Mouse (Mus musculus) T-cell, adult 2 months (primary cell): Measurements from ENCODE around the gene Vopp1.
"Not testable (repeated sequence)": the region's sequence is repeated elsewhere in the genome, so short reads cannot be mapped to it uniquely, and the experiment has no call there.

Experiments used
- DNase-seq: peaks from one replicate; pipeline ENCODE4 v3.0.0; 2022; ENCODE audit warnings: low spot score

Vopp1 gene

DNA sequence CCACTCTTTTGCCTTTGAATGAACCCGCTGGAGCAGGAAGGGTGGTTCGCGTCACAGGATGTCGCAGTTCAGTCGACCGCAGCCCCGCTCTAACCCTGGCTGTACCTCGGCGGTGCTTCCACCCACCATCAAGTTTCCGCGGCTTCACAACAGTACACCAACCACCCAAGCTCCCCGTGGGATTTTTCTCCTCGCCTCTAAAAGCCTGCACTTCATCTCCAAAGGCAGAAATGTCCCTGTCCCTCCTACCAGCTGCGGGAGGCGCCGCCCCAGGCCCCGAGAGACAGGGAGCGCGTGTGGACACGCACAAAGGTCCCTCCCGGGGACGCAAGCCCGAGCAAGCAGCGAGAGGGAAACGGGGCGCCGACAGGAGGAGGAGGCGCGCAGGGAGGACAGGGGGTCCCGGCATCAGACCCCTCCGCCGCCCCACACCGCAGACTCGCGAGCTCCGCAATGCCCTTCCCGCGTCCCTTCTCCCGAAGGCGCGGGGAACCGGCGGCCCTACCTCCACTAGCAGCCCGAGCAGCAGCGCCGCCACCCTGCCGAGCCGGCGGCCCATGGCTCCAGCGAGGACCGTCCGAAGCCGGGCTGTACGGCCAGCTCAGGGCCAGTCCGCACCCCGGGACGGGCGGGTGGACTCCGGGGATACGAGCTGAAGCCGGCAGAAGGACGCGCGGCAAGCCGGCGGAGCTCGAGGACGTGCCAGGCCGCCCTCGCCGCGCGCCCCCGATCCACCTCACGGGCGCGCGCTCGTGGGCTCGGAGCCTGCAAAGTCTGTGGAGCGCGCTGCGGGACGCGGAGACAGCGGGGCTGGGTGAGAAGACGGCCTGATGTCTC, at the start of gene Vopp1:
Vopp1 (minus strand) TSS at position 738 of the 837 bp plus-strand sequence.
- peak; percentile 92 for DNase-seq

DNA sequence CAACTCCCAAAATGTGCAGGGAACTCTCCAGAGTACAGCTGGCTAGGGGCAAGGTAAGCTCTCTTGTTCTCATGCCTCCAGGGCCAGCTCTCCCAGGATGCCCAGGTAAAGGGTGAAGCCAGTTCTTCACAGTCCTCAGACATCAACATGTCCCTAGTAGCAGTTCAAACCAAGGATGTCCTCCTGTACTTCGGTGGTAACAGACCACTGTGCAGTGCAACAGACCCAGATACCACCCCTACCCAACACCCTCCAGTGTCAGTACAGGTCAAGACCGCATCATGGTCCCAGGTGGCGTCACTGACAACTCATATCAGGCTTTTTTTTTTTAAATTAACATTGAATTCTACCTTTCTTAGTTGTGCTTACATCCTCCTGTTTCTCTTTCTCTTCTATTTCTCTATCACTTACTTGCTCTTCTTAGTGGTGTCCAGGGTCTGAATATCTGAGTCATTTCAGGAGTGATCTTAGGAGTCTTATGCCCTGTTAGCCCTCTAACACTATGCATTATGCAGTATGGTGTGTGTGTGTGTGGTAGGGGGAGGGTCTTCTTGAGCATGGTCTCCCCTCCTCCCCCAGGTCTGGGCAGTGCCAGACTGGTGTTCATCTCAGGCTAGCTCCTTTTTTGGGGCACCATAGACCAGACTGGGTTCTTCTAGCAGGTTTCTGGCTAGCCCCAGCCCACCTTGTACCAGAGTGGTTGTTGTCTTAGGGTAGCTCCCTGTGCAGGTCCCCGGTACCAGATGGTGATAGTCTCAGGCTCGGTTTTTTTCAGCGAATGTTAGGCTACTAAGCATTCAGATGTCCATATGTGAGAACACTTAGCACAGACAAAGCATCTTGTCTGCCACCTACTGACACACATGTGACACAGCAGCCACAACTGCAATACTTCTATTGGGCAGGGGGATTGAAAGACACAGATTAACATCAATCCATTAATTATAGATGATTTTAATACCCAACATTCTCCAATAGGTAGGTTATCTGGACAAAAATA, 34.4 kb upstream of the Vopp1 start:
- peak; percentile 46 for DNase-seq

DNA sequence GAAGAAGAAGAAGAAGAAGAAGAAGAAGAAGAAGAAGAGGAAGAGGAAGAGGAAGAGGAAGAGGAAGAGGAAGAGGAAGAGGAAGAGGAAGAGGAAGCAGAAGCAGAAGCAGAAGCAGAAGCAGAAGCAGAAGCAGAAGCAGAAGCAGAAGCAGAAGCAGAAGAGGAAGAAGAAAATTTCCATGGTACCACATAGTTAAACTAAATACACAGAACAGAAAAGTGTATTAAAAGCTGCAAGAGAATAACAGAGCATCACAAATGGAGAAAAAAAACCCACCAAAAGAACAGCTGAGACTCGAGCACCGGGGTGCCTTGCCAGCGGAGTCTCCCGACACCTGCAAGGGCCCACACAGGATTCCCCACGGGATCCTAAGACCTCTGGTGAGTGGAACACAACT, 26.2 kb upstream of the Vopp1 start:
- not testable (repeated sequence) for DNase-seq

DNA sequence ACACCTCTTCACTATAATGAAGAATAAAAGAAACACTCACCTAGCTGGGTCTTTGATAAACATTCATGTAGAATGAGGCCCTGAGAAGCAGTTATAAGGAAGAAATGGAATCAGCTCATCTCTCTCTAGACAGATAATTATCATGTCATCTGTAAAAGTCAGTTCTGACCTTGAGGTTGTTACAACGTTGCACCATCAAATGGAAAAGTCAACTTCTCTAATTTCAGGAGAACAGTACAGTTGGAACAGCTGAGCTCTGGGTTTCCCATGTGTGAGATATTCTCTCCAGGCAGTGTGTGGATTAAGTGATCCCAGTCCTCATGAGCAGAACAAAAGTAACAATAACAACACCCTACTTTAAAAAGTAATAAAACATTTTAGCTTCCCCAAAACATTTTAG, 25.3 kb upstream of the Vopp1 start, which contains the start of gene Vmn1r21:
Vmn1r21 (minus strand) TSS at position 58 of the 400 bp plus-strand sequence.
- no peak for DNase-seq

DNA sequence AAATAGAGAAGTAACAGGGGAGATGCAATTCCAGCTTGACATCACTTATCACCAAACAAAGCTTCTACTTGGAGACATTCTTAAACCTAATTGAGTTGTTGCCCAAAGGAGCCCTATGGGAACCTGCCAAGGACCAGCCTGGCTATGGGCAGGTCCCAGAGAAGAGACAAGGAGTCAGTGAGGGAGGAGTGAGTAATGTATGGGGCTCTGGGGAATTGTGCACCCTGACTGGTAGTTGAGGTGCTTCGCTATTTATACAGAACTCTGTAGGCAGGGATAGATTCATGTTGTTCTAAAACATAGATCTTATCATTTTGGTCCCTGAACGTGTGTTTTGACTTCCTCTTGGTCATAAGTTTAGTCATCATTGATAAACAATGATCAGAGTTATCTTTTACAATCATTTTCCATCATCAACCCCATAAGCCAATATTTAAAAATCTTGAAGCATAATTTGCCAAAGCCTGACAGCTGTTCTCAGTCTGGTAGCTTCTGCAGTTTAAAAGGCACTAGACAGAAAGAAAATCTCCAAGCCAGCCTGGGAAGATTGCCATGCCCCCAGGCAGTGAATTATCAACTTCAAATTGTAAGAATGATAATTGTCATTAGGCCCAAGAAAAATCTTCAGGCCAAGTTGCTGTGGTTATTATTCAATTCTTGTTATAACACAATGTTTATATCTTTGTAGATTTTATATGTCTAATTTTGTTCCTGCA, 14.9 kb upstream of the Vopp1 start:
- DNase-seq = no peak

DNA sequence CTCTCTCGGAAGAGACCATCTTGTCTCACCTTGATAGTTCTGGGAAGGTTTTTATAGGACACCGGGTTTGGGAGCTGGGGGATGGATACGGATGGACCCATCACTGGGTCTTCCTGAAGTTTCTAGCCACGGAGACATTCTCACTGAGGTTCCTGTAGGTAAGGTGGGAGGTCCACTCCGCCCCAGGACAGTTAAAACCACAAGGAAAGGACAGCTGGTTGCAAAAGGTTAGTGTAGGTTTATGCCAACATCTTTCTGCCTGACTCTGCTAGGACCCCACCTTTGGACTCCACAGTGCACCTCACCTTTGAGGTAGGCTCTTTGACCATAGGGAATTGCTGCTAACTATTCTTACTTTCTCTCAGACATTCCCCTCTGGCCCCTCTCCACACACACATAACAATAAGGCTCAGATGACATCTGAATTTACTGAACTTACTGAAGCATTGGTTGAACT, 328 bp upstream of the Vopp1 start:
- no peak for DNase-seq

- DNase-seq = peak; percentile 18
Measured at GRCm38 (mm10) chr6:57823461-57823860, 1.5 kb downstream of the Vopp1 start.

DNA sequence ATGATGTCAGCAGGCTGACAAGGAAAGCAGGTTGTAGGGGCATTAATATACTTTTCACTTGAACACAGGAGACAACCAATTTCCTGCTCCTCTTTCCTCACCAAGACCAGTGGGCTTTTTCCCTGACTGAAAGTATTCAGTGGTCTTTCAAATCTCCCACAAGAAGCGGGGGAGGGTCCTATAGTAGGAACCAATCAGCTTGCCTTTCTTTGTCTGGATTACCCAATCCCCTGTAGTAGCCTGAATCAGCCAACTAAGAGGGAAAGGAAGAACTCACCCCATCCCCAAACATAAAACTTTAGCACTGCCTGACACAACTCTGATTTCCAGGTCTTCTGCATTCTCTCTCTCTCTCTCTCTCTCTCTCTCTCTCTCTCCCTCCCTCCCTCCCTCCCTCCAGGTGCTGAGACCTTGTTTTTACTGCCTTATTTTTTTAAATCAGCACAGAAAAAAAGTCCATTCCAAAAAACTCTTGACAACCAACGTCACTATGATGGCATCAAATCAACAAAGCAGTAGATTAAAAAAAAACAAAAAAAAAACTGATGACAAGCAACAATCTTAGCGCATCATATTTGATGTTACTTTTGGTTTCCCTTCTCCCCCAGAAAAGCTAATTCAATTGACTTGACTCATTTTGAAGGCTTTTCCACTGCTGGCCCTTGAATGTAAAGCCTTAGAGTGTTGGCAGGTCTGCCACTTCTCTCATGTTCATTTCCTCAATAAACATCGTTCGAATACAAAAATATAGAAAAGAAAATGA, 2.1 kb downstream of the Vopp1 start:
- peak; percentile 50 for DNase-seq

- DNase-seq = no peak
Measured at GRCm38 (mm10) chr6:57814436-57814940, 10.5 kb downstream of the Vopp1 start.

- no peak for DNase-seq
Measured at GRCm38 (mm10) chr6:57811748-57812730, 12.9 kb downstream of the Vopp1 start.

DNA sequence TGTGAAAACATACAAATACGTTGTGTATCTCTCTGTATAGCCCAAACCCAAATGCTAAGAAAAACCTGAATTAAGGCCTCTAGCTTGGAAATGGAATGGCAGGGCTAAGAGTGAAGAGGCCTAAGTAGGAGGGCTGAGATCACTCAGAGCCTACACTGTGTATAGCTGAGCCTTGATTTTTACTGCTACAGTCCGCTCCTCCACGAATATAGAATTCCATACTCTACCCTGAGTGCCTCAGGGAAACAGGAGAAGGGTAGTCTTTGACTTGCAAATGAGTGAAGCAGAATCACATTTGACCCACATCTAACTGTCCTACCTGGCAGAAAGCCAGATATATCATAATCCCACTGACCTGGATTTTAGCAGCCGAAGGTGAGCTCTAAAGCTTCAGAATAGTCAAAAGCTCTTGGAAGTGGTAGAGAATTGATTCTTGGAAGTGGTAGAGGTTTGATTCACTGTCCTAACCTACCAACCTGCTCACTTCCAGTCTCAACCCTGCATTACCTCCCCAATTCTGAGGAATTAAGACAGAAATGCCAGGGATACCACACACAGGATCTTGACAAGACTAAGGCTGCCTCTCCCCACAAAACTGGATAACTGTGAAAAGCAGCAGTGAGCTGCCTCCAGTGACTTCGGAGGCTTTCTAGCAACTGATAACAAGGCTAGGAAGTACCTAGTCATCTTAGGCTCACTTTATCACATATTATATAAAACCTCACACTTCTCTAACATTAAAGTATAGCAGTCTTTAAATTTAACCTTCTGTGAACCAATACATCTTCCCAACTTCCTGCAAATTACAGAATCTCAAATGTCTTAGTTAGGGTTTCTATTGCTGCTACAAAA, 19.5 kb downstream of the Vopp1 start:
- no peak for DNase-seq

DNA sequence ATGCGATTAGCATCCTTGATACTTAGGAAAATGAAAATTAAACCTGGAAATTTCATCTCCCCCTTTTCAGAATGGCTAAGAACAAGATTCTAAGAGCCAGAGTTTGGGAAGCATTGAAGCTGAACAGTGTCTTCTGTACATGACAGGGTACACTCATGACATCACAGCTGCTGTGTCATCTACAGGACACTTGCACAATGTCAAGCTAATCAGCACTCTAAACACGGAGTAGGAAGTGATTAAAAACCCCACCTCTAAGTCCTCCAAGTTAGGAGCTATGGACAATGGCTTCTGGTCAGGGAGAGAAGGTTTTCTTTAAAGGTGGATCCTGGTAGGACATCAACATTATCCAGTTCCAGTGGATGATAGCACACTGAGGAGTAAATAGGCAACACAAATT, 21.8 kb downstream of the Vopp1 start:
- DNase-seq = no peak

- DNase-seq = no peak
Measured at GRCm38 (mm10) chr6:57798986-57799385, 26.0 kb downstream of the Vopp1 start.

DNA sequence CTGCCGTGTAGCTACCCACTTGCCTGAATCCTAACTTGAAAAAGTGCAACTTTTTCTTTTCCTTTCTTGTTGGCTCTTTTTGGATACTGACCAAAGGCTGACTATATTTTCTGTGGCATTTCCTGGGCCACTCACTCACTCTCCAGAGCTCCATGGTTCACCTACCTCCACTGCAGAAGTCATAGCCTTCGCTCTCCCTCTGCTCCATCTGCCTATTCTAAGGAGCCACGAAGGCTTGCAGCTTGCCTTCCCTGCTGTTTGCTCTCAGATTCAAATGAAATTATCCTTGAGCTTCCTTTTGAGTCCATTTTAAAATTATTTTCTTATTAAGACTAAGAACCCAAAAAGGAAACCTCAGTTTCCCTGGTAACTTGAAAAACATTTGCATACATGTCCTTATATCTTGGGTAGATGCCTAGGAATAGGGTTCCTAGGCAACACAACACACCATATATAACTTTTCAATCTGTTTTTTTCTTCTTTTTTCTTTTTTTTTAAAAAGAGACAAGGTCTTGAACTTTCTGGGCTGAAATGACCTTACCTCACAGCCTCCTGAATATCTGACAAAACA, 28.0 kb downstream of the Vopp1 start:
- no peak for DNase-seq

DNA sequence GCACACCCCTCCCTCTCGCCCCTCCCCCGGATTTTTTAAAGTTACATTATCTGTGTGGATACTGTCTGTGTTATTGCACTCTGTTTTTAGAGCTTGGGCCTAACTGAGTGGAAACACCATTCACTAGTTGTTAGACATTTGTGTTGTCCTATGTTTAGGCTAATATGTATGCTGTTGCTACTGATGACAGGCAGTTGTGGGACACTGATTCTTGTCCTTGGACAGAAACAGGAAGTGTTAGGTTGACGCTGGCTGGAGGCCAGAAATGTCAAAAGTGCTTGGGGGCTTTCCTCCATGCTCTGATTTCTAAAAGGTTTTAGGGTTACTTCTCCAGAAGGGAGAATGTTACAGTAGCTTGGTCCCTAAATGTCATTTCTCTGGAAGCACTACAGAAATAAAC, 29.1 kb downstream of the Vopp1 start:
- DNase-seq = peak; percentile 25

DNA sequence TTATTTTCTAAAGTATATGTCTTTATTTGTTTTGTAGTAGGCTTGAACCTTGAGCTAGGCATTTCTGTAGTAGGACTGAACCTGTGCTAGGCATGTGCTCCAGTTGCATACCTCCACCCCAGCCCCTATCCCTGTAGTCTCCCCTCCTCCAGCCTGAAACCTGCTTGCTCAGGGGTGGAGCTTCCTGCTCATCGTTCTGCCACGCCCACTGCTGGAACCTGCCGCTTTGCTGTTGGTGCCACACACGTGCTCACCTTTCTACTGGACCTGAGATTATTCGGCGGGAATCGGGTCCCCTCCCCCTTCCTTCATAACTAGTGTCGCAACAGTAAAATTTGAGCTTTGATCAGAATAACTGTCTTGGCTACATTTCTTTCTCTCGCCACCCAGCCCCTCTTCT, 32.1 kb downstream of the Vopp1 start:
- not testable (repeated sequence) for DNase-seq

DNA sequence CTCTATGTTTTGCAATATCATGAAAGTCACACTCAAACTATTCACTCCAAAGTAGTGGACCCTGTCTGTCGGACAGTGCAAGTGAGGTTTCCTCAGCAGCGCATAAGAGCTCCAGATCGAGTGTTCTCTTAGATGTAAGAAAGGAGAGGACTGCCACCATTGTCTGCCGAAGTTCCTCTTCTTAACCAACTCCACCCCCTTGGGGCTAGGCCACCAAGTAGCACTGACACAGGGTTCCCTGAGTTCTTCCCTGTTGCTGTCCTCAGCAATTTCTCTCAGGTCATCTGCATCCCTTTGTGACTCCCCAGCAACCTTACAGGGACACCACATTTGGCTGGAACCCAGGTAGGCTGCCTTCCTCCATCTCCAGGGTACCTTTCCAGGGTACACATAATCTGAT, 34.4 kb downstream of the Vopp1 start:
- DNase-seq = no peak

- DNase-seq = no peak
Measured at GRCm38 (mm10) chr6:57787376-57787775, 37.6 kb downstream of the Vopp1 start.
